14 mouse cellular contexts compared by ENCODE assay signal in the genomic region with DNA sequence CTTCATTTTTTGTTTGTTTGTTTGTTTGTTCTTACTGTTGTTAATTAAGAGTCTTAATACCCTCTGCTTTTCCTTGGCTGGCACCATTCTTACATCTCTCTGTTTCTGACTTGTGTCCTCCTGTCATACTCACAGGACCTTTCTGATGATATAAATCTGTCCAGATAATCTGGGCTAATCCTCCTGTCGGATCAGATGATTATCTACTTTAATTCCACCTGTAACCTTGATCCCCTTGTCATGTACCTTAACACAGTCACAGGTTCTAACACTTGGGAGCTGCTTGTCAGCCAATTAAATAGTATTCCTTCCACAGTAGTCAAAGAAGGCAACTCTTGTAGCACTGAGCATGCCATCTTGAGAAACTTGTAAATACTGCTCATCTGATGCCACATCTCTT.
"Had no signal": no experiment of that assay in that cellular context is flagged by ENCODE, and none has a peak within 500 bp of the region (broad histone marks: within the 10 kb centered on the region; RNA-seq: fewer than 3 reads in every experiment).

No protein-coding gene starts in this region.

- H3K9ac ChIP-seq: kidney, embryonic 15.5 days; limb, embryonic 12.5 days; lung, embryonic 15.5 days; midbrain, embryonic 12.5 days; stomach, embryonic 15.5 days had no signal

- H3K27ac ChIP-seq: kidney, embryonic 15.5 days; limb, embryonic 12.5 days; lung, embryonic 15.5 days; macrophage; midbrain, embryonic 12.5 days; stomach, embryonic 15.5 days had no signal

- ATAC-seq: intestine, embryonic 16.5 days had no signal

- H3K9me3 ChIP-seq: kidney, embryonic 15.5 days; limb, embryonic 12.5 days; lung, embryonic 15.5 days; megakaryocyte, embryonic 14.5 days; midbrain, embryonic 12.5 days; stomach, embryonic 15.5 days had no signal

- DNase-seq: kidney, adult 2 months; kidney, postnatal 14 days; lung, postnatal 14 days; right cerebral cortex, postnatal 14 days; thymus, adult 2 months; thymus, postnatal 36 days had no signal

- H3K4me1 ChIP-seq: midbrain, embryonic 12.5 days had no signal

- H3K36me3 ChIP-seq: kidney, embryonic 15.5 days; limb, embryonic 12.5 days; lung, embryonic 15.5 days; midbrain, embryonic 12.5 days; stomach, embryonic 15.5 days had no signal

- H3K4me3 ChIP-seq: kidney, embryonic 15.5 days; limb, embryonic 12.5 days; lung, embryonic 15.5 days; megakaryocyte, embryonic 14.5 days; midbrain, embryonic 12.5 days; stomach, embryonic 15.5 days had no signal

- H3K4me2 ChIP-seq: kidney, embryonic 15.5 days; limb, embryonic 12.5 days; lung, embryonic 15.5 days; midbrain, embryonic 12.5 days; stomach, embryonic 15.5 days had no signal

- H3K27me3 ChIP-seq: kidney, embryonic 15.5 days; limb, embryonic 12.5 days; lung, embryonic 15.5 days; megakaryocyte, embryonic 14.5 days; midbrain, embryonic 12.5 days; stomach, embryonic 15.5 days had no signal
